Mouse (Mus musculus): ENCODE measurements around the gene Aass.

GRCm38 (mm10) chr6:23084587-23085421 is 48.0 kb downstream of the Aass start:
- TF ChIP-seq POLR2A (IDR thresholded peaks at IDR 0.05; ENCODE audit: low read depth, low read length) (no peak), CTCF (IDR thresholded peaks at IDR 0.05; ENCODE audit: borderline replicate concordance, insufficient read depth, low read length) (no peak)

Data from embryonic fibroblast, embryonic 13.5 days (primary cell).